Mouse (Mus musculus) mammary gland, adult 2 months (tissue): ENCODE data around the gene Mrgpre. TPM values are rescaled to one million over a fixed set of nuclear protein-coding genes. Genes with fewer than 3 reads are reported as not detected.

Source experiments
- polyA plus RNA-seq: library from polyadenylated mRNA; depleted of rRNA; stranded (reverse); fragments of >200 nt; gene quantifications from 2 replicates; pipeline ENCODE4 v1.2.3, GENCODE M21; 2012; ENCODE audit warnings: low replicate concordance; rRNA removed

Mrgpre gene
- 3.9 and 6.4 TPM in 2 replicates for polyA plus RNA-seq

GRCm38 (mm10) chr7:143783996-143784829 is at the start of gene Mrgpre:
Mrgpre (minus strand) TSS chr7:143784500.

GRCm38 (mm10) chr7:143822375-143823265 is 38.3 kb upstream of the Mrgpre start, which contains the start of the genes Nadsyn1 and Dhcr7:
Nadsyn1 (minus strand) TSS chr7:143822849.
Dhcr7 (plus strand) TSS chr7:143823145.

GRCm38 (mm10) chr7:143766893-143767292 is 17.4 kb downstream of the Mrgpre start, which contains the start of gene Mrgprg:
Mrgprg (minus strand) TSS chr7:143766993.

GRCm38 (mm10) chr7:143756125-143757026 is 27.9 kb downstream of the Mrgpre start, which contains the start of gene Osbpl5:
Osbpl5 (minus strand) TSS chr7:143756985.

Other genes starting within 250 kb of the Mrgpre start
- gene Nap1l4, start 235.4 kb downstream of the Mrgpre start, polyA plus RNA-seq: 53.5 and 86.4 TPM in 2 replicates
- gene Cars, start 184.4 kb downstream of the Mrgpre start, polyA plus RNA-seq: 13.8 and 18.8 TPM in 2 replicates
- 1.9 and 3.2 TPM in 2 replicates for gene Tnfrsf26, start 155.8 kb downstream of the Mrgpre start, polyA plus RNA-seq
- 7.2 and 11.7 TPM in 2 replicates for gene Tnfrsf22, start 134.8 kb downstream of the Mrgpre start, polyA plus RNA-seq
- 4.9 and 20.3 TPM in 2 replicates for gene Tnfrsf23, start 98.6 kb downstream of the Mrgpre start, polyA plus RNA-seq
- 53.3 and 62.2 TPM in 2 replicates for gene Osbpl5, start 27.5 kb downstream of the Mrgpre start, polyA plus RNA-seq
- 8.0 and 20.9 TPM in 2 replicates for gene Mrgprg, start 17.5 kb downstream of the Mrgpre start, polyA plus RNA-seq
- 12.9 and 14.7 TPM in 2 replicates for gene Nadsyn1, start 38.3 kb upstream of the Mrgpre start, polyA plus RNA-seq
- gene Dhcr7, start 38.6 kb upstream of the Mrgpre start, polyA plus RNA-seq: 93.1 and 118 TPM in 2 replicates
- gene Gm498, start 82.3 kb upstream of the Mrgpre start, polyA plus RNA-seq: not detected in 2 replicates
- 0.59 and 0.98 TPM in 2 replicates for gene Shank2, start 217.4 kb upstream of the Mrgpre start, polyA plus RNA-seq